Mouse (Mus musculus) stomach, embryonic 14.5 days (tissue): ENCODE measurements around the gene Gm10837. TPM values are rescaled to one million over a fixed set of nuclear protein-coding genes. Genes with fewer than 3 reads are reported as not detected.

Experiments
- ATAC-seq: fragments of 200-750 bp; cut with Nextera tagmentation; 2 replicates; pipeline ENCODE4 v1.8.0; 2017; ENCODE audit warnings: low read depth, moderate TSS enrichment; ENCODE audit not compliant: insufficient number of reproducible peaks, insufficient read depth, low FRiP score
- H3K27ac ChIP-seq: fragments of 300-500 bp; sonication (generic); 2 replicates; pipeline ENCODE4 v1.5.1; 2014; ENCODE audit warnings: mild to moderate bottlenecking, low read length, moderate library complexity, mixed read lengths
- H3K27me3 ChIP-seq: fragments of 300-500 bp; sonication (generic); 2 replicates; pipeline ENCODE4 v1.6.1; 2014; ENCODE audit warnings: low read length, control low read depth, mixed read lengths; ENCODE audit not compliant: control insufficient read depth, insufficient read depth
- H3K36me3 ChIP-seq: fragments of 300-500 bp; sonication (generic); 2 replicates; pipeline ENCODE4 v1.6.1; 2014; ENCODE audit warnings: mild to moderate bottlenecking, control low read depth, low read length, moderate library complexity, mixed read lengths; ENCODE audit not compliant: control insufficient read depth, insufficient read depth
- H3K4me1 ChIP-seq: fragments of 300-500 bp; sonication (generic); 2 replicates; pipeline ENCODE4 v1.6.1; 2014; ENCODE audit warnings: low read length, control low read depth, mixed read lengths; ENCODE audit not compliant: control insufficient read depth, insufficient read depth
- H3K4me2 ChIP-seq: fragments of 300-500 bp; sonication (generic); replicated peaks from 2 replicates; pipeline ENCODE4 v1.6.1; 2014; ENCODE audit warnings: low read depth, low read length, control low read depth
- H3K4me3 ChIP-seq: fragments of 300-500 bp; sonication (generic); 2 replicates; pipeline ENCODE4 v1.5.1; 2014; ENCODE audit warnings: low read depth, low read length, control low read depth
- H3K9ac ChIP-seq: fragments of 300-500 bp; sonication (generic); replicated peaks from 2 replicates; pipeline ENCODE4 v1.6.1; 2014; ENCODE audit warnings: low read depth, mild to moderate bottlenecking, control low read depth, low read length, moderate library complexity, mixed read lengths
- H3K9me3 ChIP-seq: fragments of 300-500 bp; sonication (generic); 2 replicates; pipeline ENCODE4 v1.6.1; 2016; ENCODE audit warnings: low read depth, low read length, control low read depth; ENCODE audit not compliant: control insufficient read depth
- WGBS: fragments of 180-500 bp; shearing (Covaris S2); extraction: QIAGEN DNeasy Blood & Tissue Kit; methylation state at CpG from one replicate; pipeline ENCODE4 v1.1.7; 2014; 5-methylcytosine and 5-hydroxymethylcytosine counted together
- polyA plus RNA-seq: library from polyadenylated mRNA; unstranded; fragments of >200 nt; fragmentation: Nextera tagmentation; extraction: Ambion mirVana; gene quantifications from 2 replicates; pipeline ENCODE4 v1.2.1, GENCODE M21; 2014

The Gm10837 gene
- polyA plus RNA-seq, 1 experiment from 2014 or later: not detected

GRCm38 (mm10) chr14:122486611-122487010 lies 3.8 kb upstream of the Gm10837 start:
- H3K36me3 ChIP-seq: no peaks in the 10 kb centered on the region
- no peak overlapping the region for H3K9ac ChIP-seq
- 16% methylated on average over 1 of the region's 1 CpGs for WGBS
- no peak overlapping the region for H3K4me2 ChIP-seq
- H3K9me3 ChIP-seq: no peaks in the 10 kb centered on the region
- peaks cover 66% of the 10 kb centered on the region for H3K27me3 ChIP-seq
- no peaks in the 10 kb centered on the region for H3K4me1 ChIP-seq
- H3K27ac ChIP-seq: no peak overlapping the region
- no peak overlapping the region for H3K4me3 ChIP-seq
- ATAC-seq: no peak

- Histone ChIP-seq H3K4me3 (no peak overlapping the region), H3K27ac (no peak overlapping the region), H3K4me1 (no peaks in the 10 kb centered on the region), H3K4me2 (no peak overlapping the region), H3K36me3 (no peaks in the 10 kb centered on the region), H3K27me3 (peaks cover 59% of the 10 kb centered on the region), H3K9ac (no peak overlapping the region), H3K9me3 (no peaks in the 10 kb centered on the region)
- WGBS: 2% methylated on average over 5 of the region's 5 CpGs
- ATAC-seq: no peak
Measured at GRCm38 (mm10) chr14:122487366-122487765, 3.0 kb upstream of the Gm10837 start.

- WGBS: 0% methylated on average over 5 of the region's 5 CpGs
- Histone ChIP-seq H3K9me3 (no peaks in the 10 kb centered on the region), H3K36me3 (no peaks in the 10 kb centered on the region), H3K9ac (no peak overlapping the region), H3K27me3 (peaks cover 54% of the 10 kb centered on the region), H3K4me1 (no peaks in the 10 kb centered on the region), H3K4me2 (no peak overlapping the region), H3K4me3 (no peak overlapping the region), H3K27ac (no peak overlapping the region)
- ATAC-seq: no peak
Measured at GRCm38 (mm10) chr14:122489041-122489440, 1.3 kb upstream of the Gm10837 start.

GRCm38 (mm10) chr14:122489686-122490414 lies 536 bp upstream of the Gm10837 start:
- peaks cover 47% of the 10 kb centered on the region for H3K27me3 ChIP-seq
- no peaks in the 10 kb centered on the region for H3K4me1 ChIP-seq
- H3K9me3 ChIP-seq: no peaks in the 10 kb centered on the region
- no peak for ATAC-seq
- no peak overlapping the region for H3K4me2 ChIP-seq
- WGBS: 3% methylated on average over 12 of the region's 12 CpGs
- no peaks in the 10 kb centered on the region for H3K36me3 ChIP-seq
- no peak overlapping the region for H3K4me3 ChIP-seq
- H3K27ac ChIP-seq: no peak overlapping the region
- H3K9ac ChIP-seq: no peak overlapping the region

GRCm38 (mm10) chr14:122491521-122491920 lies 1.1 kb downstream of the Gm10837 start:
- H3K9ac ChIP-seq: no peak overlapping the region
- no peak overlapping the region for H3K27ac ChIP-seq
- H3K4me1 ChIP-seq: no peaks in the 10 kb centered on the region
- WGBS: 69% methylated on average over 6 of the region's 6 CpGs
- ATAC-seq: no peak
- no peaks in the 10 kb centered on the region for H3K9me3 ChIP-seq
- H3K27me3 ChIP-seq: peaks cover 37% of the 10 kb centered on the region
- no peaks in the 10 kb centered on the region for H3K36me3 ChIP-seq
- H3K4me3 ChIP-seq: no peak overlapping the region
- no peak overlapping the region for H3K4me2 ChIP-seq

GRCm38 (mm10) chr14:122492015-122492414 lies 1.6 kb downstream of the Gm10837 start:
- ATAC-seq: no peak
- H3K9ac ChIP-seq: no peak overlapping the region
- 71% methylated on average over 1 of the region's 1 CpGs for WGBS

GRCm38 (mm10) chr14:122509058-122509457 lies 18.7 kb downstream of the Gm10837 start:
- Histone ChIP-seq H3K4me1 (no peaks in the 10 kb centered on the region), H3K36me3 (no peaks in the 10 kb centered on the region), H3K27me3 (no peaks in the 10 kb centered on the region), H3K9ac (no peak overlapping the region), H3K4me2 (no peak overlapping the region), H3K27ac (no peak overlapping the region), H3K4me3 (no peak overlapping the region), H3K9me3 (no peaks in the 10 kb centered on the region)
- 16% methylated on average over 2 of the region's 2 CpGs for WGBS
- ATAC-seq: no peak

More at GRCm38 (mm10) chr14:122492015-122492414, 1.6 kb downstream of the Gm10837 start:
- H3K4me1 ChIP-seq: no peaks in the 10 kb centered on the region
- H3K9me3 ChIP-seq: no peaks in the 10 kb centered on the region
- H3K4me2 ChIP-seq: no peak overlapping the region
- H3K27me3 ChIP-seq: peaks cover 35% of the 10 kb centered on the region
- H3K27ac ChIP-seq: no peak overlapping the region
- no peak overlapping the region for H3K4me3 ChIP-seq
- H3K36me3 ChIP-seq: no peaks in the 10 kb centered on the region

- peak; percentile 71; the same call in 1 of the 2 replicates for ATAC-seq
- no peak overlapping the region for H3K4me3 ChIP-seq
- WGBS: 52% methylated on average over 3 of the region's 3 CpGs
- H3K27me3 ChIP-seq: no peaks in the 10 kb centered on the region
- no peaks in the 10 kb centered on the region for H3K4me1 ChIP-seq
- no peaks in the 10 kb centered on the region for H3K9me3 ChIP-seq
- H3K4me2 ChIP-seq: no peak overlapping the region
- no peak overlapping the region for H3K27ac ChIP-seq
- H3K9ac ChIP-seq: no peak overlapping the region
- H3K36me3 ChIP-seq: no peaks in the 10 kb centered on the region
Measured at GRCm38 (mm10) chr14:122511519-122511918, 21.1 kb downstream of the Gm10837 start.
